In the genomic region with DNA sequence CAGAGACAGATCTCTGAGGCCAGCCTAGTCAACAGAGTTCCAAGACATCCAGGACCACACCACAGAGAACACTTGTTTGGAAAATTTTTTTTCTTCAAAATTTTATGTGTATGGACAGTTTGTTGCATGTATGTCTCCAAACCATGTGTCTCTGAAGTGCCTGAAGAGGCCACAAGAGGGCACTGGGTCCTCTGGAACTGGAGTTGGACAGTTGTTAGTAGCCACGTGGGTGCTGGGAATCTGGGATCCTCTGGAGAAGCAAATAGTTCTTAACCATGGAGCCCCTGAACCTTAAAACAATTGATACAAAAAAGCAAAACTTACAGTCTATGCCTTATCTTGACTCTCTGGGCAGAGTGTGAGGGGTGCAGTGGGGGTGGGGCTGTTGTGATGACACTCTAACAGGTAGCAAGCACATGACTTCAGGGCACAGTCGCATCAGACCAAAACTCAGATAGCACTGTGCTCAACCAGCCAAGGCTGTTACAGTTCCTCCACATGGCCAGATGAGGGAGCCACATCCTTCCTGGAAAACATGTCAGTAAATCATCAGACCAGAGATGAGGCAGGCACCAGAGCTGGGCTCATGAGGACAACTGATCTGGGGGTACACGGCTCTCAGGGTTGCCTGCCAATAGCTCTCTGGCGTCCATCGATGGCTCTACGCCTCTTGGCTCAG, we compare ENCODE assay signal across 12 mouse cellular contexts. TPM values are rescaled to one million over a fixed set of nuclear protein-coding genes. Genes with fewer than 3 reads are reported as not detected.
DNase-seq lines count a peak whose midpoint lies in the region; ATAC-seq and TF ChIP-seq lines count a peak whose summit lies in the region.
"Had no signal": no experiment of that assay in that cellular context is flagged by ENCODE, and none has a peak within 500 bp of the region (broad histone marks: within the 10 kb centered on the region; RNA-seq: fewer than 3 reads in every experiment).

No protein-coding gene starts in this region.

- H3K4me1 ChIP-seq in kidney, postnatal 0 days (replicated peaks; ENCODE audit: insufficient read depth, low read length): no peaks in the 10 kb centered on the region
- 0 out of 2 replicates have a peak, but pooled peaks cover 6% of the 10 kb centered on the region for H3K4me1 ChIP-seq in heart, embryonic 10.5 days
- H3K4me1 ChIP-seq: embryonic facial prominence, embryonic 12.5 days; limb, embryonic 13.5 days had no signal

- no peaks in the 10 kb centered on the region for H3K9me3 ChIP-seq in kidney, postnatal 0 days (replicated peaks; ENCODE audit: low read length)
- no peaks in the 10 kb centered on the region for H3K9me3 ChIP-seq in heart, embryonic 10.5 days
- H3K9me3 ChIP-seq: embryonic facial prominence, embryonic 12.5 days had no signal

- no peak overlapping the region for H3K4me3 ChIP-seq in kidney, postnatal 0 days (replicated peaks; ENCODE audit: low read depth, low read length)
- no peak overlapping the region for H3K4me3 ChIP-seq in gastrocnemius, adult 2 months
- H3K4me3 ChIP-seq in heart, embryonic 10.5 days: no peak overlapping the region
- H3K4me3 ChIP-seq: embryonic facial prominence, embryonic 12.5 days; limb, embryonic 13.5 days had no signal

- no peak overlapping the region for H3K4me2 ChIP-seq in kidney, postnatal 0 days (ENCODE audit: low read length)
- H3K4me2 ChIP-seq: embryonic facial prominence, embryonic 12.5 days; limb, embryonic 13.5 days had no signal

- ATAC-seq in kidney, postnatal 0 days (replicated peaks; ENCODE audit: low FRiP score, low read depth): no peak; the same call in 1 of the 2 replicates

- H3K9ac ChIP-seq in kidney, postnatal 0 days (ENCODE audit: low read depth, low read length): no peak overlapping the region
- H3K9ac ChIP-seq: embryonic facial prominence, embryonic 12.5 days; limb, embryonic 13.5 days had no signal

- H3K36me3 ChIP-seq in kidney, postnatal 0 days (ENCODE audit: insufficient read depth, low read length): no peaks in the 10 kb centered on the region
- no peaks in the 10 kb centered on the region for H3K36me3 ChIP-seq in heart, embryonic 10.5 days
- H3K36me3 ChIP-seq: embryonic facial prominence, embryonic 12.5 days; limb, embryonic 13.5 days had no signal

- intact Hi-C loops in gastrocnemius, adult 2 months (cut with DNase I): loop anchor here (2.0 kb wide), 1 partner anchor 182 kb away; no protein-coding TSS in a partner anchor

- H3K27ac ChIP-seq in kidney, postnatal 0 days: no peak overlapping the region
- H3K27ac ChIP-seq in gastrocnemius, adult 2 months: no peak overlapping the region
- no peak overlapping the region for H3K27ac ChIP-seq in heart, embryonic 10.5 days
- H3K27ac ChIP-seq: embryonic facial prominence, embryonic 12.5 days; limb, embryonic 13.5 days had no signal

- TF ChIP-seq CTCF in kidney, postnatal 0 days (IDR thresholded peaks at IDR 0.05; ENCODE audit: low read depth): no peak; the same call in none of the 2 replicates
- TF ChIP-seq CTCF in gastrocnemius, adult 2 months (IDR thresholded peaks at IDR 0.05): no peak

- 85% methylated on average over 6 of the region's 6 CpGs for WGBS in kidney, postnatal 0 days
- 78% methylated on average over 6 of the region's 6 CpGs for WGBS in heart, embryonic 10.5 days

- H3K27me3 ChIP-seq in kidney, postnatal 0 days (ENCODE audit: insufficient read depth, low read length): no peaks in the 10 kb centered on the region
- H3K27me3 ChIP-seq in heart, embryonic 10.5 days (ENCODE audit: insufficient read depth, poor library complexity, severe bottlenecking): no peaks in the 10 kb centered on the region
- H3K27me3 ChIP-seq: embryonic facial prominence, embryonic 12.5 days; limb, embryonic 13.5 days had no signal

- DNase-seq in kidney, postnatal 0 days (ENCODE audit: low spot score): peak; percentile 5
- DNase-seq in kidney, adult 11 months: no peak
- DNase-seq in 3134 (ENCODE audit: extremely low read depth, insufficient read length, low spot score) (peak; percentile 19), 416B (ENCODE audit: low read depth) (peak; percentile 61)
- peak; percentile 9 for DNase-seq in c-Kit-positive CD71-positive TER-119-negative erythroid progenitor cells, embryonic 14.5 days (ENCODE audit: low read depth)
- DNase-seq in gastrocnemius, adult 2 months: no peak
- DNase-seq in heart, embryonic 10.5 days (ENCODE audit: low spot score): no peak
- no peak for DNase-seq in urinary bladder, adult 2 months (ENCODE audit: low spot score)

RNA-seq across cellular contexts. Expression of gene Sun5, which starts 20.4 kb away (rescaled TPM):
- polyA plus RNA-seq in kidney, postnatal 0 days (2015; fragmentation: Nextera tagmentation; extraction: Ambion mirVana): not detected in 2 replicates
- not detected for total RNA-seq in gastrocnemius, adult 2 months (2021)
- polyA plus RNA-seq in heart, embryonic 10.5 days (2016; fragmentation: Nextera tagmentation; extraction: Ambion mirVana): not detected in 2 replicates
- not detected in 2 replicates for polyA plus RNA-seq in urinary bladder, adult 2 months (2012; rRNA removed)
- total RNA-seq: gastrocnemius, postnatal 25 days had no signal
- polyA plus RNA-seq: embryonic facial prominence, embryonic 12.5 days; limb, embryonic 13.5 days; stomach, embryonic 14.5 days had no signal

RNA-seq across cellular contexts. Expression of gene Bpifb2, which starts 24.4 kb away (rescaled TPM):
- not detected in 2 replicates for polyA plus RNA-seq in kidney, postnatal 0 days (2015; fragmentation: Nextera tagmentation; extraction: Ambion mirVana)
- total RNA-seq in gastrocnemius, adult 2 months (2021): not detected
- not detected in 2 replicates for polyA plus RNA-seq in heart, embryonic 10.5 days (2016; fragmentation: Nextera tagmentation; extraction: Ambion mirVana)
- polyA plus RNA-seq in urinary bladder, adult 2 months (2012; rRNA removed): not detected in 2 replicates
- total RNA-seq: gastrocnemius, postnatal 25 days had no signal
- polyA plus RNA-seq: embryonic facial prominence, embryonic 12.5 days; limb, embryonic 13.5 days; stomach, embryonic 14.5 days had no signal

RNA-seq across cellular contexts. Expression of gene Bpifb6, which starts 49.7 kb away (rescaled TPM):
- not detected in 2 replicates for polyA plus RNA-seq in kidney, postnatal 0 days (2015; fragmentation: Nextera tagmentation; extraction: Ambion mirVana)
- total RNA-seq in gastrocnemius, adult 2 months (2021): not detected
- polyA plus RNA-seq in heart, embryonic 10.5 days (2016; fragmentation: Nextera tagmentation; extraction: Ambion mirVana): not detected in 2 replicates
- polyA plus RNA-seq in urinary bladder, adult 2 months (2012; rRNA removed): 0.07 TPM in 1 of 2 replicates, not detected in the other
- total RNA-seq: gastrocnemius, postnatal 25 days had no signal
- polyA plus RNA-seq: embryonic facial prominence, embryonic 12.5 days; limb, embryonic 13.5 days; stomach, embryonic 14.5 days had no signal

Comparison
In these comparisons a context has a peak if more than half of its experiments do, and no peak if none do; other contexts are left out.
1. DNase-seq: peak in kidney, postnatal 0 days (single experiment), 3134 (single experiment), 416B (single experiment) and c-Kit-positive CD71-positive TER-119-negative erythroid progenitor cells, embryonic 14.5 days (single experiment); none in kidney, adult 11 months (single experiment), gastrocnemius, adult 2 months (single experiment), heart, embryonic 10.5 days (single experiment) and urinary bladder, adult 2 months (single experiment).